Mouse (Mus musculus): ENCODE results near the gene Clic3.

- no peak for TF ChIP-seq CTCF (IDR thresholded peaks at IDR 0.05; ENCODE audit: low read depth)
- TF ChIP-seq EP300 (optimal IDR thresholded peaks at IDR 0.05): no peak
These were observed 41.4 kb downstream of the Clic3 start for GRCm38 (mm10) chr2:25497846-25498575.

Measured in stomach, postnatal 0 days (tissue).